Comparison of ENCODE assay signal across 10 mouse cellular contexts in genomic region chr2:11567781-11568362, GRCm38 (mm10). TPM values are rescaled to one million over a fixed set of nuclear protein-coding genes. Genes with fewer than 3 reads are reported as not detected.
DNase-seq lines count a peak whose midpoint lies in the region; ATAC-seq and TF ChIP-seq lines count a peak whose summit lies in the region.
"Had no signal": no experiment of that assay in that cellular context is flagged by ENCODE, and none has a peak within 500 bp of the region (broad histone marks: within the 10 kb centered on the region; RNA-seq: fewer than 3 reads in every experiment).

No protein-coding gene starts in this region.

- no peak overlapping the region for H3K9ac ChIP-seq in liver, embryonic 12.5 days
- H3K9ac ChIP-seq in lung, postnatal 0 days (replicated peaks; ENCODE audit: low read depth) = no peak overlapping the region
- H3K9ac ChIP-seq: lung, embryonic 15.5 days had no signal

- no peak for TF ChIP-seq EP300 in lung, postnatal 0 days (IDR thresholded peaks at IDR 0.05)

- no peak for ATAC-seq in cerebellum, adult (ENCODE audit: insufficient number of reproducible peaks, low FRiP score, low TSS enrichment)
- no peak for ATAC-seq in liver, embryonic 12.5 days
- ATAC-seq in lung, postnatal 0 days = no peak

- H3K27ac ChIP-seq in liver, embryonic 12.5 days = no peak overlapping the region
- H3K27ac ChIP-seq in lung, postnatal 0 days (ENCODE audit: low read length) = no peak overlapping the region
- H3K27ac ChIP-seq: lung, embryonic 15.5 days had no signal

- H3K9me3 ChIP-seq in liver, embryonic 12.5 days (replicated peaks) = no peaks in the 10 kb centered on the region
- no peaks in the 10 kb centered on the region for H3K9me3 ChIP-seq in lung, postnatal 0 days (ENCODE audit: low read length)
- H3K9me3 ChIP-seq: lung, embryonic 15.5 days had no signal

- no peak overlapping the region for H3K4me2 ChIP-seq in liver, embryonic 12.5 days
- no peak overlapping the region for H3K4me2 ChIP-seq in lung, postnatal 0 days (replicated peaks; ENCODE audit: low read depth, low read length)
- H3K4me2 ChIP-seq: lung, embryonic 15.5 days had no signal

- peak; percentile 30 to 52 for DNase-seq in cerebellum, postnatal 14 days
- DNase-seq in liver = peak; percentile 63
- peak; percentile 25 for DNase-seq in c-Kit-negative CD71-positive TER-119-positive erythroid progenitor cells, embryonic 14.5 days (ENCODE audit: low read depth, low spot score)
- DNase-seq in lung, postnatal 0 days (ENCODE audit: low spot score) = no peak
- peak; percentile 80 for DNase-seq in testis, postnatal 10 days (ENCODE audit: low spot score)
- no peak for DNase-seq in layer of hippocampus, adult 9-10 months (ENCODE audit: low spot score)

- WGBS in liver, embryonic 12.5 days (ENCODE audit: insufficient replicate concordance) = 42% methylated on average over 4 of the region's 4 CpGs
- WGBS in lung, postnatal 0 days = 48% methylated on average over 4 of the region's 4 CpGs

- no peaks in the 10 kb centered on the region for H3K4me1 ChIP-seq in liver, embryonic 12.5 days
- no peaks in the 10 kb centered on the region for H3K4me1 ChIP-seq in lung, postnatal 0 days (ENCODE audit: insufficient read depth, low read depth, low read length)
- H3K4me1 ChIP-seq: lung, embryonic 15.5 days had no signal

- H3K4me3 ChIP-seq in liver, embryonic 12.5 days = no peak overlapping the region
- H3K4me3 ChIP-seq in lung, postnatal 0 days (ENCODE audit: low read depth, low read length) = no peak overlapping the region
- H3K4me3 ChIP-seq: lung, embryonic 15.5 days had no signal

- H3K27me3 ChIP-seq in liver, embryonic 12.5 days (replicated peaks) = no peaks in the 10 kb centered on the region
- no peaks in the 10 kb centered on the region for H3K27me3 ChIP-seq in lung, postnatal 0 days (replicated peaks; ENCODE audit: insufficient read depth, low read length)
- H3K27me3 ChIP-seq: lung, embryonic 15.5 days had no signal

- TF ChIP-seq CTCF in lung, postnatal 0 days (IDR thresholded peaks at IDR 0.05) = peak; percentile 61

- no peaks in the 10 kb centered on the region for H3K36me3 ChIP-seq in liver, embryonic 12.5 days
- no peaks in the 10 kb centered on the region for H3K36me3 ChIP-seq in lung, postnatal 0 days (ENCODE audit: insufficient read depth, low read length)
- H3K36me3 ChIP-seq: lung, embryonic 15.5 days had no signal

RNA-seq across cellular contexts. Expression of gene Pfkfb3, which starts 14.0 kb away (rescaled TPM):
- 10.3 and 11.7 TPM in 2 replicates for polyA plus RNA-seq in liver, embryonic 12.5 days (2016; fragmentation: Nextera tagmentation; extraction: Ambion mirVana)
- 17.7 and 18.3 TPM in 2 replicates for polyA plus RNA-seq in lung, postnatal 0 days (2015; fragmentation: Nextera tagmentation; extraction: Ambion mirVana)

RNA-seq across cellular contexts. Expression of gene Rbm17, which starts 36.1 kb away (rescaled TPM):
- 107 and 108 TPM in 2 replicates for polyA plus RNA-seq in liver, embryonic 12.5 days (2016; fragmentation: Nextera tagmentation; extraction: Ambion mirVana)
- 72.6 and 73.1 TPM in 2 replicates for polyA plus RNA-seq in lung, postnatal 0 days (2015; fragmentation: Nextera tagmentation; extraction: Ambion mirVana)

RNA-seq across cellular contexts. Expression of gene Gm17490, which starts 58.2 kb away (rescaled TPM):
- not detected in 2 replicates for polyA plus RNA-seq in liver, embryonic 12.5 days (2016; fragmentation: Nextera tagmentation; extraction: Ambion mirVana)
- not detected in 2 replicates for polyA plus RNA-seq in lung, postnatal 0 days (2015; fragmentation: Nextera tagmentation; extraction: Ambion mirVana)
- polyA plus RNA-seq: lung, embryonic 15.5 days; stomach, embryonic 16.5 days had no signal

Comparison
In these comparisons a context has a peak if more than half of its experiments do, and no peak if none do; other contexts are left out.
1. DNase-seq: peak in cerebellum, postnatal 14 days (2 of 2), liver (single experiment), c-Kit-negative CD71-positive TER-119-positive erythroid progenitor cells, embryonic 14.5 days (single experiment) and testis, postnatal 10 days (single experiment); none in lung, postnatal 0 days (single experiment) and layer of hippocampus, adult 9-10 months (single experiment).